Mouse (Mus musculus) monocyte, adult 5-6 weeks (primary cell): ENCODE results near the gene Nhsl2. TPM values are rescaled to one million over a fixed set of nuclear protein-coding genes. Genes with fewer than 3 reads are reported as not detected.

ENCODE experiments used
- ATAC-seq: fragments of 153-309, 156-312 bp; replicated peaks from 2 replicates; pipeline ENCODE4 v1.8.0; 2017; ENCODE audit warnings: mild to moderate bottlenecking; ENCODE audit not compliant: low TSS enrichment, insufficient number of reproducible peaks, severe bottlenecking, poor library complexity, low FRiP score
- total RNA-seq: library from RNA; stranded (forward); fragments of 200-1000, 200-491, 200-594 nt; gene quantifications from 3 replicates; pipeline ENCODE4 v1.2.3, GENCODE M21; 2017

The Nhsl2 gene
- total RNA-seq, 1 experiment from 2014 or later = 17.9 TPM

GRCm38 (mm10) chrX:101893796-101894195, 44.6 kb downstream of the Nhsl2 start:
- no peak for ATAC-seq

DNA sequence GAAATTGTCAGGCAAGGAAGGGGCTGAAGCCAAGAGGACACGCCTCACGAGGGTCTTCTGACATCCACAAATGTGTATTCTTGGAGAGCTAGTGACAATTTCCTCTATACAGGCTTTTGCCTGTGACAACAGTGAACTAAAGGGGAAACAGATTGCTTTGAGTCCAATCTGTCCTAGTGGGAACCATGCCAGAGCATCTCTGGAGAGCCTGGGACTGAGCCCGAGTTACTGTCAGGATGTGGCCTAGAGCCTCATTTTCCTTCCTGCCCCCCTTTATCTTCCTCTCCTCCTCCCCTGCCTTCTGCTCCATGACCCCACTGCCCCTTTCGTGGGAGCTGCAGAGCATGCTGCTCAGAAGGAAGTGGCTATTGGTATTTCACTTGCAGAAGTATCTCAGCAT, 49.2 kb downstream of the Nhsl2 start:
- ATAC-seq = no peak

DNA sequence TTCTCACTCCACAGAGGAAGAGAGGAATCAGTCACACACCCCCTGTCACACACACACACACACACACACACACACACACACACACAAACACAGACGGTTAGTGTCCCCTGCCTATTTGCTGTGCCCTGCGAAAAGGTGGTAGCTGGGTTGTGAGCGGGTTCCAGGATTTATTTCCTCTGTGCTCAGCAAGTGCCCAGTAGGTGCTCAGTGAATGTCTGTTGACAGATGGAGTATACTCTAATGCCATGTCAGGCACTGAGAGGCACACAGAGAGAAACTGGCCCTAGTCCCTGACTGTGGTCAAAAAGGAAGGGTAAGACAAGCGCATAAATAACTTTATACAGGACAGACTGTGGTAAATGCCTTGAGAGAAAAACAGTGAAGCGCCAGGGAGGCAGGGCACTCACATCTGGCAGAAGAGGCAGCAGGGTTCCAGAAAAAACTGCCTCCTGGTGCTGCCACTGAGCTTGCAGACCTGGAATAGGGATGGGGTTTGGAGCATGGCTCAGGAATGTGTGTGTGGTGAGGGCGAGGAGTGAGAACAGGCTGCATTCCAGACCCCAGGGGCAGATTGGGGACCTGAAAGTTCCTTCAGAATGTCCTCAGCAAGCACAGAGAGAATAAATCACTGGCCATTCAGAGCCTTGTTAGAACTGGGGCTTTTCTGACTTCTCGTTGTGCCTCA, 52.8 kb downstream of the Nhsl2 start:
- ATAC-seq = no peak

DNA sequence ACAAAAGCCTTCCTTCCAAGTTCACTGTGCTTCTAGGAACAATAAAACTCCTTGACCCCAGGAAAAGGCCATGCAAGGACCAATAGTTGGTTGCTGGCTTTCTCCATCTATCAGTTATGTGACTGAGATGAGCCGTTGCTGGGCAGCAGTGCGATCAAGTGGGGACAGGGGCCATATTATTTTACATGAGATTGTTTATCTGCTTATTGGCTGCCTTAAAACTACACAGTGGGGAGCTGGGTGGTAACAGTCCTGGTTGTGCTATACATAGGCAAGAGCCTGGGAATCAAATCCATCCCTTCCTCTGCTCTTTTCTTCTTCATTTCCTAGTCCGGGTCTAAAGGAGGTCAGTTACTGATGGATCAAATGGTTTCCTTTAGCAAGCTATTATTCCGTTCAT, 53.4 kb downstream of the Nhsl2 start:
- no peak for ATAC-seq

GRCm38 (mm10) chrX:101907301-101907700, 58.1 kb downstream of the Nhsl2 start:
- ATAC-seq = no peak

- no peak for ATAC-seq
These were observed 79.9 kb downstream of the Nhsl2 start for GRCm38 (mm10) chrX:101929131-101929530.

GRCm38 (mm10) chrX:101930301-101930700, 81.1 kb downstream of the Nhsl2 start:
- ATAC-seq = no peak

- no peak for ATAC-seq
These were observed 81.8 kb downstream of the Nhsl2 start for GRCm38 (mm10) chrX:101931016-101931415.

DNA sequence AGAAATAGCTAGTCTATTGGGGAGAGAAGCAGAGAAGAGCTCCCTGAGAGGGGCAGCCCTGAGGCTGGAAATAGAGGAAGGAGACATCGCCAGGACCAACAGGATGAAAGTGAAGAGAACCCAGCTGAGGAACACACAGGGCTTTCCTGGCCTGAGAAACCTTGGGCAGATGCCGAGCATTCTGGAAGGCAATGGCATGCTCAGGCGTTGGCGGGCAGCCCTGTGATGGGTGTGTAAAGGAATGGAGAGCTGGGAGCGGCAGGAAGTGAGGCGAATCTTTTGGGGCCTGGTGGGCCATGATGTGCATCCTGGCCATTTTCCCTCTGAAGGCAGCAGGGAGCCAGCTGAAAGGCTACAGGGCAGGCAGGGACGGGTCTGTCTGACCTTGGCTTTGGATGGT, 83.1 kb downstream of the Nhsl2 start:
- ATAC-seq = no peak

- ATAC-seq = no peak
These were observed 84.2 kb downstream of the Nhsl2 start for GRCm38 (mm10) chrX:101933346-101933745.

GRCm38 (mm10) chrX:101935291-101935840, 86.2 kb downstream of the Nhsl2 start:
- no peak for ATAC-seq

GRCm38 (mm10) chrX:101939486-101939885, 90.3 kb downstream of the Nhsl2 start:
- no peak for ATAC-seq

GRCm38 (mm10) chrX:101942461-101942896, 93.3 kb downstream of the Nhsl2 start:
- ATAC-seq = no peak

DNA sequence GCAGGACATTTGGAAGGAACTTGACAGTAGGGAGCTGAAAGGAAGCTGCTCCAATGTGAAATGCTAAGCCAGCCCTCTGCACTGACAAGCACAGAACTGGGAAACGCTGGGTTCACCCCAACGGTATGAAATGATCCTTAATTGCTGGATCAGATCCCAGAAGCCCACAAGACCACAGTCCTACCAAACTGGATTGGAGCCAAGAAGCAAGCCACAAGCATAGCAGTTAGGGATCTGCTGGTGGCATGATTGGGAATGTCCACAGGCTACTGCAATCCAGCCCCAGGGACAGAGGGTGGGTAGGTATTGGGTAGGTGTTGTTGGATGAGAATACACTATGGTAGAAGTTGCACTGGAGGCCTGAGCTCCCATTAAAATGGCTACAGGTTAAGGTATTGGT, 94.6 kb downstream of the Nhsl2 start:
- no peak for ATAC-seq

DNA sequence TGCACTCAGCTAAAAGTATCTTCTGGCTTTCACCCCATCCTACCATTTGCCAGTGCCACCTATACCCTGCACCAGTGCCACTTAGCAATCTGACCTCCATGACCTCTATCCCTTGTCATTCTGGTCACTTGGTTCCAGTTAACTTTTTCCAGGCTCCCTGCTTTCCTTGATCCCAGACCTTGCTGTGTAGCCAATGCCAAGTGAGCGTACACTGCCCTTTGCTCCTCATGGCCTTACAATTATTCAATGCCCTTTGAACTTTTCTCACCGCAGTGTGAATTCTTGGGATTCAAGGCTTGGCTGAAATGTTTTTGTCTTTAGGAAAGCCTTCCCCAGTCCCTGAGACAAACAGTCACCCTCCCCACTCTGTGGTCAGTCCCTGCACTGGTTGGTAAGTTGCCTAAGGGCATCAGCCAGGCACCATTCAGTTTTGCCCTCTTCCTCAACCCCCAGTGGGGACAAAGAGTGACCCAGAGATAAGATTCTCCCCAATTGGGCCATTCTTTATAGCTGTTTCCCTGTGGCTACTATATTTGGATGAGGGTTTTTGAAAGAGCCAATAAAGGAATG, 95.7 kb downstream of the Nhsl2 start:
- no peak for ATAC-seq

- no peak for ATAC-seq
These were observed 103.3 kb downstream of the Nhsl2 start for GRCm38 (mm10) chrX:101952436-101952835.

DNA sequence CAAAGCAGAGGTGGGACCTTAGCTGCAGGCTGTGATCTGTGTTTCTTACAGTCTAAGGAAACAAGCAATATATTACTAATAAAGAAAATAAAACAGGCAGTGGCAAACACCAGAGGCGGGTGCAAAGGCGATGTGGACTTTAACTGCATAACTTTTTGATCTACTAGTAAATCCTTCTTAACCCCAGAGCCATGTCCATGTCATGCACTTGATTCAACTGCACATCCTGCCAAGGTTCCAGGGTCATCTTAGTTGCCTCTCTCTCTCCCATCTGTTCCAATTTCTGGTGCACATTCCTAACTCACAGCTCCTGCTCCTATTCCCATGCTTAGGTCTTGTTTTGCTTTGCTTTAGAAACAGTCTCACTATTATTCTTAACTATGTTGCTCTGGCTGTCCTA, 104.1 kb downstream of the Nhsl2 start:
- no peak for ATAC-seq

- ATAC-seq = peak; percentile 87
These were observed 104.8 kb downstream of the Nhsl2 start for GRCm38 (mm10) chrX:101953787-101954491.

GRCm38 (mm10) chrX:101954492-101954851, 105.3 kb downstream of the Nhsl2 start:
- ATAC-seq = no peak

- no peak for ATAC-seq
These were observed 112.7 kb downstream of the Nhsl2 start for GRCm38 (mm10) chrX:101961848-101962247.
